Mouse (Mus musculus): ENCODE measurements around the gene Slc16a6. TPM values are rescaled to one million over a fixed set of nuclear protein-coding genes. Genes with fewer than 3 reads are reported as not detected.
A peak's percentile ranks its signal among the peaks of the same experiment; 100 is the strongest.

Gene Slc16a6
- polyA plus RNA-seq, 1 experiment from 2014 or later, result 8.4 TPM

GRCm38 (mm10) chr11:109421205-109421604 lies 52.2 kb downstream of the Slc16a6 start:
- H3K9ac ChIP-seq (replicated peaks; ENCODE audit: low read length), result no peak overlapping the region
- no peaks in the 10 kb centered on the region for H3K27me3 ChIP-seq (ENCODE audit: insufficient read depth, low read length)
- H3K36me3 ChIP-seq (ENCODE audit: insufficient read depth, low read length), result no peaks in the 10 kb centered on the region
- no peaks in the 10 kb centered on the region; the same call in 1 of the 2 replicates for H3K9me3 ChIP-seq (ENCODE audit: low read length)
- 79% methylated on average over 5 of the region's 5 CpGs for WGBS
- H3K27ac ChIP-seq (ENCODE audit: low read length), result no peak overlapping the region
- no peak overlapping the region for H3K4me2 ChIP-seq (replicated peaks; ENCODE audit: low read depth, low read length)
- no peak overlapping the region for H3K4me3 ChIP-seq (ENCODE audit: low read length)
- H3K4me1 ChIP-seq (ENCODE audit: insufficient read depth, low read length), result peaks cover 4% of the 10 kb centered on the region; the same call in 1 of the 2 replicates
- ATAC-seq (ENCODE audit: low FRiP score, low TSS enrichment), result no peak

GRCm38 (mm10) chr11:109420567-109420962 lies 52.8 kb downstream of the Slc16a6 start:
- no peaks in the 10 kb centered on the region; the same call in 1 of the 2 replicates for H3K9me3 ChIP-seq (ENCODE audit: low read length)
- peaks cover 4% of the 10 kb centered on the region; the same call in 1 of the 2 replicates for H3K4me1 ChIP-seq (ENCODE audit: insufficient read depth, low read length)
- WGBS, result 75% methylated on average over 14 of the region's 14 CpGs
- no peak overlapping the region for H3K4me3 ChIP-seq (ENCODE audit: low read length)
- no peak for ATAC-seq (ENCODE audit: low FRiP score, low TSS enrichment)
- 0 out of 2 replicates have a peak overlapping the region, but pooled peaks have one; percentile 42 for H3K4me2 ChIP-seq (replicated peaks; ENCODE audit: low read depth, low read length)
- no peaks in the 10 kb centered on the region for H3K27me3 ChIP-seq (ENCODE audit: insufficient read depth, low read length)
- 0 out of 2 replicates have a peak overlapping the region, but pooled peaks have one; percentile 17 for H3K9ac ChIP-seq (replicated peaks; ENCODE audit: low read length)
- no peaks in the 10 kb centered on the region for H3K36me3 ChIP-seq (ENCODE audit: insufficient read depth, low read length)
- no peak overlapping the region for H3K27ac ChIP-seq (ENCODE audit: low read length)

- Histone ChIP-seq H3K9ac (replicated peaks; ENCODE audit: low read length) (0 out of 2 replicates have a peak overlapping the region, but pooled peaks have one; percentile 17), H3K9me3 (ENCODE audit: low read length) (no peaks in the 10 kb centered on the region; the same call in 1 of the 2 replicates), H3K36me3 (ENCODE audit: insufficient read depth, low read length) (no peaks in the 10 kb centered on the region), H3K4me3 (ENCODE audit: low read length) (0 out of 2 replicates have a peak overlapping the region, but pooled peaks have one; percentile 4), H3K4me1 (ENCODE audit: insufficient read depth, low read length) (peaks cover 4% of the 10 kb centered on the region; the same call in 1 of the 2 replicates), H3K4me2 (replicated peaks; ENCODE audit: low read depth, low read length) (peak overlapping the region; percentile 42), H3K27ac (ENCODE audit: low read length) (no peak overlapping the region), H3K27me3 (ENCODE audit: insufficient read depth, low read length) (no peaks in the 10 kb centered on the region)
- 46% methylated on average over 16 of the region's 16 CpGs for WGBS
- ATAC-seq (ENCODE audit: low FRiP score, low TSS enrichment), result peak; percentile 64
Observed at GRCm38 (mm10) chr11:109419961-109420566, 53.3 kb downstream of the Slc16a6 start.

- ATAC-seq (ENCODE audit: low FRiP score, low TSS enrichment), result no peak
- Histone ChIP-seq H3K27me3 (ENCODE audit: insufficient read depth, low read length) (no peaks in the 10 kb centered on the region), H3K4me3 (ENCODE audit: low read length) (no peak overlapping the region), H3K27ac (ENCODE audit: low read length) (no peak overlapping the region), H3K9ac (replicated peaks; ENCODE audit: low read length) (no peak overlapping the region), H3K36me3 (ENCODE audit: insufficient read depth, low read length) (no peaks in the 10 kb centered on the region), H3K9me3 (ENCODE audit: low read length) (no peaks in the 10 kb centered on the region; the same call in 1 of the 2 replicates), H3K4me2 (replicated peaks; ENCODE audit: low read depth, low read length) (peak overlapping the region; percentile 42), H3K4me1 (ENCODE audit: insufficient read depth, low read length) (peaks cover 4% of the 10 kb centered on the region; the same call in 1 of the 2 replicates)
- 48% methylated on average over 4 of the region's 4 CpGs for WGBS
Observed at GRCm38 (mm10) chr11:109419461-109419860, 53.9 kb downstream of the Slc16a6 start.

GRCm38 (mm10) chr11:109417472-109418040 lies 55.8 kb downstream of the Slc16a6 start:
- H3K27ac ChIP-seq (ENCODE audit: low read length), result no peak overlapping the region
- no peak overlapping the region for H3K4me3 ChIP-seq (ENCODE audit: low read length)
- ATAC-seq (ENCODE audit: low FRiP score, low TSS enrichment), result no peak
- H3K4me2 ChIP-seq (replicated peaks; ENCODE audit: low read depth, low read length), result no peak overlapping the region
- no peaks in the 10 kb centered on the region for H3K36me3 ChIP-seq (ENCODE audit: insufficient read depth, low read length)
- H3K4me1 ChIP-seq (ENCODE audit: insufficient read depth, low read length), result peaks cover 4% of the 10 kb centered on the region; the same call in 1 of the 2 replicates
- WGBS, result 84% methylated on average over 9 of the region's 9 CpGs
- H3K9me3 ChIP-seq (ENCODE audit: low read length), result no peaks in the 10 kb centered on the region; the same call in 1 of the 2 replicates
- no peaks in the 10 kb centered on the region for H3K27me3 ChIP-seq (ENCODE audit: insufficient read depth, low read length)
- no peak overlapping the region for H3K9ac ChIP-seq (replicated peaks; ENCODE audit: low read length)

DNA sequence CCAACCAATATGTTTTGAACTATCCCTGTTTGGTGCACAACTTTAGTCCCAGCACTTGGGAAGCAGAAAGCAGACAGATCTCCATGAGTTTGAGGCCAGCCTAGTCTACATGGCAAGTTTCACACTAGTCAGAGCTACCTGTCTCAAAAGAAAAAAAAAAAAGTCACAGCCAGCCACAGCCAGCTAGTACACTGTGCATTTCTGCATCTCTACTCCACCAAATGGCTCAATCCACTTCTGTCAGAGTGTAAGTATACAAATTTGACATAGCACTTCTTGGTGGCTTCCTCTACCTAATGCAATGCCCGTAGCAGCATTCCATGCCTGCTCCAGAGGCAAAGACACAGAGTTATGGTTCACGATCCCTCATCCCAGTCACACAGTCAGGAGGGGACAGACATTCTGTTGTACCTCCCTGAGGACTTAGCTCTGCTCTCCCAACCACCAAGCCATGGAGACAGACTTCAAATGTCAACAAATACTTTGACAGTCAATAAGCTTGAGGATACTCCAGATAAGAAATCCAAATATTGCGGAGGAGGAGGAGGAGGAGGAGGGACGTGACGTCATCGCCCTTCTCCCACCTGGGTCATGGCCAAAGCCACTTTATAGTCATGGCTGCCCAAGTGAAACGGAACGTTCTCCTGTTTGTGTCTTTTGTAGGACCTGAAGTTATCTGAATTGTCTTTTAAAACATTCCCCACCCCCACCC lies 56.5 kb downstream of the Slc16a6 start:
- Histone ChIP-seq H3K4me1 (ENCODE audit: insufficient read depth, low read length) (peaks cover 4% of the 10 kb centered on the region; the same call in 1 of the 2 replicates), H3K27ac (ENCODE audit: low read length) (no peak overlapping the region), H3K4me3 (ENCODE audit: low read length) (no peak overlapping the region), H3K4me2 (replicated peaks; ENCODE audit: low read depth, low read length) (no peak overlapping the region), H3K9ac (replicated peaks; ENCODE audit: low read length) (no peak overlapping the region), H3K27me3 (ENCODE audit: insufficient read depth, low read length) (no peaks in the 10 kb centered on the region), H3K36me3 (ENCODE audit: insufficient read depth, low read length) (no peaks in the 10 kb centered on the region), H3K9me3 (ENCODE audit: low read length) (no peaks in the 10 kb centered on the region)
- 56% methylated on average over 8 of the region's 8 CpGs for WGBS
- no peak for ATAC-seq (ENCODE audit: low FRiP score, low TSS enrichment)

- H3K4me3 ChIP-seq (ENCODE audit: low read length), result no peak overlapping the region
- ATAC-seq (ENCODE audit: low FRiP score, low TSS enrichment), result no peak
- H3K36me3 ChIP-seq (ENCODE audit: insufficient read depth, low read length), result no peaks in the 10 kb centered on the region
- WGBS, result 75% methylated on average over 5 of the region's 5 CpGs
- no peak overlapping the region for H3K27ac ChIP-seq (ENCODE audit: low read length)
- no peaks in the 10 kb centered on the region for H3K27me3 ChIP-seq (ENCODE audit: insufficient read depth, low read length)
- H3K4me2 ChIP-seq (replicated peaks; ENCODE audit: low read depth, low read length), result no peak overlapping the region
- H3K9ac ChIP-seq (replicated peaks; ENCODE audit: low read length), result no peak overlapping the region
- H3K9me3 ChIP-seq (ENCODE audit: low read length), result no peaks in the 10 kb centered on the region
- H3K4me1 ChIP-seq (ENCODE audit: insufficient read depth, low read length), result peaks cover 4% of the 10 kb centered on the region; the same call in 1 of the 2 replicates
Observed at GRCm38 (mm10) chr11:109414802-109415201, 58.6 kb downstream of the Slc16a6 start.

GRCm38 (mm10) chr11:109413617-109414016 lies 59.8 kb downstream of the Slc16a6 start, which contains the start of gene 9930022D16Rik:
TSS of gene 9930022D16Rik (plus strand) at chr11:109413917.
- Histone ChIP-seq H3K9ac (replicated peaks; ENCODE audit: low read length) (no peak within 1 kb of the TSS), H3K4me3 (ENCODE audit: low read length) (no peak within 1 kb of the TSS), H3K4me1 (ENCODE audit: insufficient read depth, low read length) (no peaks in the 10 kb centered on the region), H3K27me3 (ENCODE audit: insufficient read depth, low read length) (no peaks in the 10 kb centered on the region), H3K36me3 (ENCODE audit: insufficient read depth, low read length) (no peaks in the 10 kb centered on the region), H3K4me2 (replicated peaks; ENCODE audit: low read depth, low read length) (no peak within 1 kb of the TSS), H3K27ac (ENCODE audit: low read length) (no peak within 1 kb of the TSS), H3K9me3 (ENCODE audit: low read length) (no peaks in the 10 kb centered on the region)
- WGBS, result 69% methylated on average over 6 of the region's 6 CpGs
- ATAC-seq (ENCODE audit: low FRiP score, low TSS enrichment), result no peak

DNA sequence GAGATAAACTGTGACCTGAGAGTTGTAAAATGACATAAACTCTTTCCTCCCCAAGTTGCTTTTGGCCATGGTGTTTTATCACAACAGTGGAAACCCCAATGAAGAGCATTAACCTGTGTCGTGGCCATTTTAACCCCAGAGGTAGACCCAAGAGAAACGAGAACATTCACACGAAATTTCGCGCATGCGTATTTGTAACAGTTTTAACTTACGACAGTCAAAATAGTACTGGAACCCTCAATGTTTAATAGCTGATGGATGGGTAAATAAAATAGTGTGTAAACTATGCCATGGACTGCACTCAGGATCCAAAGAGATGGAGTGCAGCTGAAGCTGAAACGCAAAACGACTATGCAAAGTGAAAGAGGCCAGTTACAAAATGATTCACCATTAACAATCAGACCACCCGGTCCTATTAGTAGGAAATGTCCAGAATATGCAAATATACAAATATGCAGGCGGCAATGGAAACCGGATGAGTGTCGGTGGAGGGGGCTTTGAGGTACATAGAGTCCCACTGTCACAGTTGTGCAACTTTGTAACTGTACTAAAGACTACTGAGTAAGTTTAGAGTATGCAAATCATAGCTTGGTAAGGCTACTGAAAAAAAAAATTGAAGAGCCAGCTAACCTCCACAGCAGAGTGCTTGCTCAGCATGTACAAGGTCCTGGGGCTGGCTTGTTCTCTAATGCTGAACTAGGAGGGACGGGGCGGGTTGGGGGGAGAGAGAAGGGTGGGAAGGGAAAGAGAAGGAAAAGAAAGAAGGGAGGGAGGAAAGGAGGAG lies 63.0 kb downstream of the Slc16a6 start:
- H3K9me3 ChIP-seq (ENCODE audit: low read length), result no peaks in the 10 kb centered on the region
- no peak overlapping the region for H3K9ac ChIP-seq (replicated peaks; ENCODE audit: low read length)
- 83% methylated on average over 15 of the region's 15 CpGs for WGBS
- H3K4me3 ChIP-seq (ENCODE audit: low read length), result no peak overlapping the region
- no peak for ATAC-seq (ENCODE audit: low FRiP score, low TSS enrichment)
- H3K27me3 ChIP-seq (ENCODE audit: insufficient read depth, low read length), result no peaks in the 10 kb centered on the region
- H3K4me1 ChIP-seq (ENCODE audit: insufficient read depth, low read length), result no peaks in the 10 kb centered on the region
- H3K36me3 ChIP-seq (ENCODE audit: insufficient read depth, low read length), result no peaks in the 10 kb centered on the region
- H3K4me2 ChIP-seq (replicated peaks; ENCODE audit: low read depth, low read length), result no peak overlapping the region
- H3K27ac ChIP-seq (ENCODE audit: low read length), result no peak overlapping the region
